Mouse (Mus musculus) neural tube, embryonic 15.5 days (tissue): ENCODE measurements at regions not wholly inside any gene's neighbourhood (a gene's known extent, or its start where the extent isn't known, plus 50 kb on each side); places are given as distances from the start of the nearest gene placed in this dataset.

Experiments
- ATAC-seq: fragments of 200-750 bp; cut with Nextera tagmentation; 2 replicates; pipeline ENCODE4 v1.8.0; 2017; ENCODE audit warnings: mild to moderate bottlenecking, moderate TSS enrichment, moderate library complexity; ENCODE audit not compliant: low FRiP score
- H3K27ac ChIP-seq: fragments of 300-500 bp; sonication (generic); replicated peaks from 2 replicates; pipeline ENCODE4 v1.5.1; 2015; ENCODE audit warnings: mild to moderate bottlenecking, inconsistent platforms
- H3K27me3 ChIP-seq: fragments of 300-500 bp; sonication (generic); replicated peaks from 2 replicates; pipeline ENCODE4 v1.6.1; 2015; ENCODE audit warnings: inconsistent platforms
- H3K36me3 ChIP-seq: fragments of 300-500 bp; sonication (generic); 2 replicates; pipeline ENCODE4 v1.6.1; 2015; ENCODE audit warnings: inconsistent platforms
- H3K4me1 ChIP-seq: fragments of 300-500 bp; sonication (generic); 2 replicates; pipeline ENCODE4 v1.6.1; 2015; ENCODE audit warnings: inconsistent platforms
- H3K4me2 ChIP-seq: fragments of 300-500 bp; sonication (generic); 2 replicates; pipeline ENCODE4 v1.6.1; 2015; ENCODE audit warnings: inconsistent platforms, mild to moderate bottlenecking, moderate library complexity
- H3K4me3 ChIP-seq: fragments of 300-500 bp; sonication (generic); replicated peaks from 2 replicates; pipeline ENCODE4 v1.5.1; 2015; ENCODE audit warnings: mild to moderate bottlenecking, inconsistent platforms
- H3K9ac ChIP-seq: fragments of 300-500 bp; sonication (generic); replicated peaks from 2 replicates; pipeline ENCODE4 v1.6.1; 2015; ENCODE audit warnings: mild to moderate bottlenecking, inconsistent platforms
- H3K9me3 ChIP-seq: fragments of 300-500 bp; sonication (generic); replicated peaks from 2 replicates; pipeline ENCODE4 v1.6.1; 2016; ENCODE audit warnings: inconsistent platforms
- WGBS: fragments of 180-500 bp; shearing (Covaris S2); methylation state at CpG from one replicate; pipeline ENCODE4 v1.1.7; 2015; ENCODE audit warnings: mixed read lengths; 5-methylcytosine and 5-hydroxymethylcytosine counted together

GRCm38 (mm10) chr5:6517337-6517736 is 768.2 kb upstream of the Steap1 start:
- H3K27ac ChIP-seq: no peak overlapping the region
- ATAC-seq: no peak
- WGBS: 14% methylated on average over 1 of the region's 1 CpGs

GRCm38 (mm10) chr5:6480811-6481210 is 731.7 kb upstream of the Steap1 start:
- ATAC-seq: peak; percentile 65; the same call in 1 of the 2 replicates
- H3K4me3 ChIP-seq: no peak overlapping the region
- WGBS: 68% methylated on average over 5 of the region's 5 CpGs

More at GRCm38 (mm10) chr5:6517337-6517736, 768.2 kb upstream of the Steap1 start:
- no peak overlapping the region for H3K9ac ChIP-seq
- no peaks in the 10 kb centered on the region for H3K36me3 ChIP-seq
- no peaks in the 10 kb centered on the region for H3K4me1 ChIP-seq
- H3K27me3 ChIP-seq: no peaks in the 10 kb centered on the region
- H3K4me2 ChIP-seq: no peak overlapping the region
- no peak overlapping the region for H3K4me3 ChIP-seq
- H3K9me3 ChIP-seq: no peaks in the 10 kb centered on the region

More at GRCm38 (mm10) chr5:6480811-6481210, 731.7 kb upstream of the Steap1 start:
- H3K4me1 ChIP-seq: no peaks in the 10 kb centered on the region
- no peaks in the 10 kb centered on the region for H3K27me3 ChIP-seq
- H3K36me3 ChIP-seq: no peaks in the 10 kb centered on the region
- H3K9me3 ChIP-seq: no peaks in the 10 kb centered on the region
- H3K9ac ChIP-seq: no peak overlapping the region
- no peak overlapping the region for H3K4me2 ChIP-seq
- H3K27ac ChIP-seq: no peak overlapping the region
